Mouse (Mus musculus): Measurements from ENCODE around the gene Smim4. TPM values are rescaled to one million over a fixed set of nuclear protein-coding genes. Genes with fewer than 3 reads are reported as not detected.

Smim4 gene
- total and polyA plus RNA-seq, 3 experiments = 19.1 to 38.0 (median 26.1) TPM

GRCm38 (mm10) chr14:31164067-31164466, 35.3 kb upstream of the Smim4 start:
- Histone ChIP-seq H3K27ac (ENCODE audit: insufficient read depth, low read depth) (no peak overlapping the region), H3K79me2 (replicated peaks; ENCODE audit: control insufficient read depth, extremely low read depth, insufficient read depth, poor library complexity, severe bottlenecking) (no peaks in the 10 kb centered on the region), H3K36me3 (replicated peaks in 1 of 2; ENCODE audit: control insufficient read depth in 1 of 2, insufficient read depth in 1 of 2, low read length in 1 of 2) (peaks cover 0 to 3% of the 10 kb centered on the region in 2 experiments), H3K9ac (ENCODE audit: insufficient read depth, low read depth) (no peak overlapping the region), H3K4me3 (replicated peaks in 1 of 3; ENCODE audit: low read depth in 2 of 3, low read length in 2 of 3, poor library complexity in 1 of 3) (no peak overlapping the region), H3K4me2 (ENCODE audit: insufficient read depth, low read depth, poor library complexity, severe bottlenecking) (no peak overlapping the region), H3K4me1 (ENCODE audit: control insufficient read depth in 1 of 2, insufficient read depth in 2 of 2) (peaks cover 26 to 61% of the 10 kb centered on the region in 2 experiments), H3K27me3 (replicated peaks) (no peaks in the 10 kb centered on the region), H3K9me3 (replicated peaks; ENCODE audit: low read length) (no peaks in the 10 kb centered on the region)
- TF ChIP-seq ZKSCAN1 (IDR thresholded peaks at IDR 0.05; ENCODE audit: borderline replicate concordance, low read depth, low read length) (no peak), ZC3H11A (IDR thresholded peaks at IDR 0.05; ENCODE audit: low read depth, low read length) (no peak), MAZ (IDR thresholded peaks at IDR 0.05; ENCODE audit: low read depth, low read length) (no peak), MEF2A (IDR thresholded peaks at IDR 0.05; ENCODE audit: borderline replicate concordance, low read depth, low read length) (no peak), ZNF384 (IDR thresholded peaks at IDR 0.05; ENCODE audit: low read depth, low read length) (no peak), TBP (conservative IDR thresholded peaks at IDR 0.05; ENCODE audit: low read depth, low read length) (no peak), POLR2A (IDR thresholded peaks at IDR 0.05; ENCODE audit: low read depth, low read length) (no peak), MAX (IDR thresholded peaks at IDR 0.05; ENCODE audit: low read length) (no peak), SMC3 (IDR thresholded peaks at IDR 0.05; ENCODE audit: low read depth, low read length) (no peak), ELF1 (IDR thresholded peaks at IDR 0.05; ENCODE audit: low read depth, low read length) (no peak), UBTF (IDR thresholded peaks at IDR 0.05; ENCODE audit: low read depth, low read length) (no peak), JUN (IDR thresholded peaks at IDR 0.05; ENCODE audit: insufficient read depth, low read depth, low read length) (no peak), KAT2A (IDR thresholded peaks at IDR 0.05; ENCODE audit: insufficient replicate concordance, low read length) (no peak), CHD1 (IDR thresholded peaks at IDR 0.05; ENCODE audit: low read depth, low read length) (no peak), MXI1 (IDR thresholded peaks at IDR 0.05; ENCODE audit: low read depth, low read length) (no peak)
- dilution Hi-C loops (cut with MboI; ENCODE audit: extremely low pct_ligation_motif_present, extremely low pct_unique_long_range_greater_than_20kb, low sequenced_read_pairs) = no loop called here
- DNase-seq (ENCODE audit: extremely low read depth) = no peak
- in situ Hi-C loops (cut with MboI; ENCODE audit: low pct_ligation_motif_present, low pct_unique_long_range_greater_than_20kb, low sequenced_read_pairs) = no loop called here

GRCm38 (mm10) chr14:31161638-31162037, 32.9 kb upstream of the Smim4 start:
- TF ChIP-seq HCFC1 (IDR thresholded peaks at IDR 0.05; ENCODE audit: low read depth, low read length) (no peak), TCF12 (IDR thresholded peaks at IDR 0.05; ENCODE audit: low read depth, low read length) (no peak), MYC (IDR thresholded peaks at IDR 0.05; ENCODE audit: low read depth, low read length) (no peak), CHD1 (IDR thresholded peaks at IDR 0.05; ENCODE audit: low read depth, low read length) (no peak), SMC3 (IDR thresholded peaks at IDR 0.05; ENCODE audit: low read depth, low read length) (no peak), NRF1 (IDR thresholded peaks at IDR 0.05; ENCODE audit: low read depth, low read length) (no peak), CTCF (conservative IDR thresholded peaks at IDR 0.05 in 1 of 2, IDR thresholded peaks at IDR 0.05 in 1 of 2; ENCODE audit: low read depth in 2 of 2, low read length in 2 of 2) (no peak), NELFE (IDR thresholded peaks at IDR 0.05; ENCODE audit: low read depth, low read length) (no peak), ELF1 (IDR thresholded peaks at IDR 0.05; ENCODE audit: low read depth, low read length) (no peak)
- no peaks in the 10 kb centered on the region for H3K79me2 ChIP-seq (replicated peaks; ENCODE audit: control insufficient read depth, extremely low read depth, insufficient read depth, poor library complexity, severe bottlenecking)

More at GRCm38 (mm10) chr14:31161638-31162037, 32.9 kb upstream of the Smim4 start:
- Histone ChIP-seq H3K4me3 (replicated peaks in 1 of 3; ENCODE audit: low read depth in 2 of 3, low read length in 2 of 3, poor library complexity in 1 of 3) (no peak overlapping the region), H3K4me1 (ENCODE audit: control insufficient read depth in 1 of 2, insufficient read depth in 2 of 2) (peaks cover 26 to 63% of the 10 kb centered on the region in 2 experiments), H3K36me3 (replicated peaks in 1 of 2; ENCODE audit: control insufficient read depth in 1 of 2, insufficient read depth in 1 of 2, low read length in 1 of 2) (peaks cover 0 to 20% of the 10 kb centered on the region in 2 experiments), H3K9me3 (replicated peaks; ENCODE audit: low read length) (no peaks in the 10 kb centered on the region), H3K27me3 (replicated peaks) (no peaks in the 10 kb centered on the region), H3K4me2 (ENCODE audit: insufficient read depth, low read depth, poor library complexity, severe bottlenecking) (no peak overlapping the region), H3K27ac (ENCODE audit: insufficient read depth, low read depth) (no peak overlapping the region), H3K9ac (ENCODE audit: insufficient read depth, low read depth) (no peak overlapping the region)
- DNase-seq (ENCODE audit: extremely low read depth) = no peak
- dilution Hi-C loops (cut with MboI; ENCODE audit: extremely low pct_ligation_motif_present, extremely low pct_unique_long_range_greater_than_20kb, low sequenced_read_pairs) (no loop called here), in situ Hi-C loops (cut with MboI; ENCODE audit: low pct_ligation_motif_present, low pct_unique_long_range_greater_than_20kb, low sequenced_read_pairs) (no loop called here)

All from CH12.LX (cell line).